Mouse (Mus musculus) embryonic facial prominence, embryonic 12.5 days (tissue): ENCODE measurements at regions not wholly inside any gene's neighbourhood (a gene's known extent, or its start where the extent isn't known, plus 50 kb on each side); places are given as distances from the start of the nearest gene placed in this dataset.
A peak's percentile ranks its signal among the peaks of the same experiment; 100 is the strongest.

Experiments
- ATAC-seq: fragments of 200-750 bp; cut with Nextera tagmentation; 2 replicates; pipeline ENCODE4 v1.8.0; 2017; ENCODE audit not compliant: insufficient number of reproducible peaks, insufficient read depth, low FRiP score, low TSS enrichment
- H3K27ac ChIP-seq: fragments of 300-500 bp; sonication (generic); 2 replicates; pipeline ENCODE4 v1.5.1; 2016; ENCODE audit warnings: mild to moderate bottlenecking
- H3K27me3 ChIP-seq: fragments of 300-500 bp; sonication (generic); 2 replicates; pipeline ENCODE4 v1.6.1; 2016; ENCODE audit warnings: mild to moderate bottlenecking, moderate library complexity
- H3K36me3 ChIP-seq: fragments of 300-500 bp; sonication (generic); 2 replicates; pipeline ENCODE4 v1.6.1; 2016; ENCODE audit warnings: mild to moderate bottlenecking
- H3K4me1 ChIP-seq: fragments of 300-500 bp; sonication (generic); 2 replicates; pipeline ENCODE4 v1.6.1; 2016
- H3K4me2 ChIP-seq: fragments of 300-500 bp; sonication (generic); replicated peaks from 2 replicates; pipeline ENCODE4 v1.6.1; 2016; ENCODE audit warnings: mild to moderate bottlenecking, moderate library complexity
- H3K4me3 ChIP-seq: fragments of 300-500 bp; sonication (generic); 2 replicates; pipeline ENCODE4 v1.5.1; 2016; ENCODE audit warnings: mild to moderate bottlenecking
- H3K9ac ChIP-seq: fragments of 300-500 bp; sonication (generic); 2 replicates; pipeline ENCODE4 v1.6.1; 2016; ENCODE audit warnings: mild to moderate bottlenecking, moderate library complexity
- H3K9me3 ChIP-seq: fragments of 300-500 bp; sonication (generic); 2 replicates; pipeline ENCODE4 v1.6.1; 2016; ENCODE audit warnings: mild to moderate bottlenecking, moderate library complexity
- WGBS: fragments of 180-500 bp; shearing (Covaris S2); methylation state at CpG from one replicate; pipeline ENCODE4 v1.1.7; 2016; 5-methylcytosine and 5-hydroxymethylcytosine counted together

DNA sequence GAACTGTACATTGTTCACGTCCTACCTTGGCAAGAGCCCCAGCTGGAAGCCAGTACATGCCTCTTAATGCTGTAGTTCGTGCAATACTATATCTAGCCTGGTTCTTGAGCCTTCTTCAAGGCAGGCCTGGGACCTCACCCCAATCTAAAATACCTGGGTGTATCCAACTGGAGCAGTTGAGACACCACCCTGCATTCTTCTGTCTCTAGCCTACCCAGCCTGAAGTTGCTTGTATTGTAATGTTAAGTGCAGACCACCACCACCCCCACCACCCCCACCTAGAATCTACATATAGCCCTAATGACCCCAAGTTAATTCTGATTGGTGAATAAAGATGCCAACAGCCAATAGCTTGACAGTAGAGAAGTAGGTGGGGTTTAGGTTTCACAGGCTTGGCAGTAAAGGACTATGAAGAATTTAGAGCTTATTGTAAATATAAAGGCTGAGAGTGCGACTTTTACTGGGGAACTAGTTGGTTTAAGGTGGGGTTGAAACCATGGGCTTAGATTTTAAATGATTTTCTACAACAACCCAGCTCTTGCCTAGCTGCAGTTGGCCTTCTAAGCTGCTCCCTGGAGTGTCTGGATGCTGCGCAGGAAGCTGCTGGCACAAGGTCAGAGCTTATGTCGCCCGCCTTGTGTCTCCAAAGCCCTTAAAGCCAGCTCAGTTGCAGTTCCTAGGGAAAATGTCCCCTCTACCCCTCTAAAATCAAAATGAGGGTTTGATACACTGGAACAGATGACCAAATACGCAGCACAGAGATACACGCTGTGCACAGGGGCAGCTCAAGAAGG, 109.2 kb downstream of the Tmem17 start:
- no peak for ATAC-seq
- 60% methylated on average over 8 of the region's 8 CpGs for WGBS
- no peaks in the 10 kb centered on the region; the same call in 1 of the 2 replicates for H3K4me1 ChIP-seq

DNA sequence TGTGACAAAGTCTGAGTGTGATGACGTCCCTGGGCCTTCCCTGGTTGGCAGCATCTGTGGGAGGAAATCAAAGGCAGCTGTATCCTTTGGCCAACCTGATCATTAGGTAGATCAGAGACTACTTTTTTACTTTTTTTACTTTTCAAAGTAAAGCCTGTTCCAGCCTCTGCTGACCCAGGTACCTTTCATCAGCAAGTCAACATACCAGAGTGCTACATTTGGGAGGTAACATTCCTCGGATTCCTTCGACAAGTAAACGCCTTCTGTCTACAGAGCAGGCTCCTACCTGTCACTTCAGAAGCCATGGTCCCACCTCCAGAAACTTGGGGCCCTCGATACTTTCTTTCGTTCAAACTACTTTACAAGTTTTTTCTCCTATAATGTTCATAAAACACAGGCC, 110.0 kb downstream of the Tmem17 start:
- Histone ChIP-seq H3K4me3 (no peak overlapping the region), H3K4me2 (no peak overlapping the region), H3K27ac (peak overlapping the region; percentile 63; the same call in 1 of the 2 replicates), H3K9me3 (no peaks in the 10 kb centered on the region), H3K27me3 (no peaks in the 10 kb centered on the region), H3K4me1 (no peaks in the 10 kb centered on the region; the same call in 1 of the 2 replicates), H3K9ac (no peak overlapping the region), H3K36me3 (no peaks in the 10 kb centered on the region)
- WGBS, result 49% methylated on average over 6 of the region's 6 CpGs
- ATAC-seq, result no peak

More for the DNA sequence above, 109.2 kb downstream of the Tmem17 start:
- Histone ChIP-seq H3K27ac (peak overlapping the region; percentile 63), H3K9ac (no peak overlapping the region), H3K4me3 (no peak overlapping the region), H3K36me3 (no peaks in the 10 kb centered on the region), H3K27me3 (no peaks in the 10 kb centered on the region), H3K4me2 (no peak overlapping the region), H3K9me3 (no peaks in the 10 kb centered on the region)

DNA sequence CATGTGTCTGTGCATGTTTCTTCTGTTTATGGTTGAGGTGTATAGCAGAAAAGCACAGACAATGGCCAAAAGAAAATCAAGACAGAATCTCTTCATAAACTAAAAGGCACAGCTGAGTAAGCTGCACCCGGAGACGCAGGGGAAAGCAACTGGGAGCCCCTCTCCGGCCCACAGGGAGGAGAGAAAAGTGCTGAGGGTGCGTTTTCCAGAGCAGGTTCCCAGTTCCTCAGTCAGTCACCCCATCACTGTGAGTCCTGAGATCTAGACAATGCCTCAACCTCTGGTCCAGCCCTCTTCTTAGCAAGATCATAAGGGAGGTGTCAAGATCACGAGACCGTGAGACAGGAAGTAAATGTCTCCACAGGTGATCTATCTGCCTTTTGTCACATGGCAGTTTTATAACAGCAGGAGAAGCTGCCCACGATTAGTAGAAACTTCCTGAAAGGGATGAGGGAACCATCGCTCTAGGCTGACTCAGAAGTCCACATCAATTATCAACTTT, 110.7 kb downstream of the Tmem17 start:
- 0 out of 2 replicates have a peak overlapping the region, but pooled peaks have one; percentile 20 for H3K27ac ChIP-seq
- 74% methylated on average over 8 of the region's 8 CpGs for WGBS

DNA sequence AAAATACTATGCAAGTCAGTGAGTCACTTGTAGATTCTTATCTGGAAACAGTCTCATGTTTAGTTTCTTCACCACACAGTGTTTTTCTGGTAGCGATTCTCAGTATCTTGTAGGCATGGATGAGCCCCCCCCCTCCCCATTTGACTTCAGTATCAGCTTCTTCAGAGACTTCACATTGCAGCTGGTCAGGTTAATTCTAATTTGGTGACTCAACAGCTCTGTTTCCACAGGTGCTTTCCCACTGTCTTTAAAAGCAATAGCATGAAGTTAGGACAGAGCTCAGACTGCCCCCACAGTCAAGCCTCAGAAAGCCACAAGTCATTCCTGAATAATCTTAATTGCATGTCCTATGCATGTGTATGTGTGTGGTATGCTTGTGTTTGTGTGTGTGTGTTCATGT, 114.5 kb downstream of the Tmem17 start:
- H3K36me3 ChIP-seq, result no peaks in the 10 kb centered on the region
- WGBS, result 82% methylated on average over 1 of the region's 1 CpGs
- H3K9me3 ChIP-seq, result no peaks in the 10 kb centered on the region
- H3K4me2 ChIP-seq, result no peak overlapping the region
- no peaks in the 10 kb centered on the region; the same call in 1 of the 2 replicates for H3K4me1 ChIP-seq
- no peak overlapping the region for H3K27ac ChIP-seq
- H3K4me3 ChIP-seq, result no peak overlapping the region
- H3K9ac ChIP-seq, result no peak overlapping the region
- no peaks in the 10 kb centered on the region for H3K27me3 ChIP-seq
- ATAC-seq, result no peak

More for the DNA sequence above, 110.7 kb downstream of the Tmem17 start:
- Histone ChIP-seq H3K36me3 (no peaks in the 10 kb centered on the region), H3K4me3 (no peak overlapping the region), H3K4me1 (no peaks in the 10 kb centered on the region; the same call in 1 of the 2 replicates), H3K4me2 (no peak overlapping the region), H3K9ac (no peak overlapping the region), H3K9me3 (no peaks in the 10 kb centered on the region), H3K27me3 (no peaks in the 10 kb centered on the region)
- ATAC-seq, result no peak

DNA sequence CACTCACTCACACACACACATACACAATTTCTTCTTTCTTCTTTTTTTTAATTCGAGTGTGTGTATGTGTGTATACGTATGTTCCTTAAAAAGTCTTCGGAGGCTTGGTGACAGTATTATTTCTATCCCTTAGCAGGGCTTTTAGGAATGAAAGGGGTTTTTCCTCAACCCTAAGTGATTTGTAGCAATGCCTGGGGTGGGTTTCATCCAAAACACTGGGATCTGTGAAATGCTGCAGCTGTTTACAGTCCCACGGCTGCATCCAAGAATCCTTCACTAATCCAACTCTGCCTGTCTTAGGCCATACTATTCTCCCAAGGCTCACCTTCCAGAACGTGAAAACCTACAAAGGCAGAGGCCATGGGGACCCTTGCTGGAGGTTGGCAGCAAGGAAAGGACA, 116.6 kb downstream of the Tmem17 start:
- WGBS, result 89% methylated on average over 5 of the region's 5 CpGs
- ATAC-seq, result no peak
- no peaks in the 10 kb centered on the region for H3K36me3 ChIP-seq
- no peak overlapping the region for H3K4me2 ChIP-seq
- no peak overlapping the region for H3K9ac ChIP-seq
- no peaks in the 10 kb centered on the region for H3K4me1 ChIP-seq
- H3K27ac ChIP-seq, result no peak overlapping the region
- H3K9me3 ChIP-seq, result no peaks in the 10 kb centered on the region
- H3K4me3 ChIP-seq, result no peak overlapping the region
- H3K27me3 ChIP-seq, result no peaks in the 10 kb centered on the region

DNA sequence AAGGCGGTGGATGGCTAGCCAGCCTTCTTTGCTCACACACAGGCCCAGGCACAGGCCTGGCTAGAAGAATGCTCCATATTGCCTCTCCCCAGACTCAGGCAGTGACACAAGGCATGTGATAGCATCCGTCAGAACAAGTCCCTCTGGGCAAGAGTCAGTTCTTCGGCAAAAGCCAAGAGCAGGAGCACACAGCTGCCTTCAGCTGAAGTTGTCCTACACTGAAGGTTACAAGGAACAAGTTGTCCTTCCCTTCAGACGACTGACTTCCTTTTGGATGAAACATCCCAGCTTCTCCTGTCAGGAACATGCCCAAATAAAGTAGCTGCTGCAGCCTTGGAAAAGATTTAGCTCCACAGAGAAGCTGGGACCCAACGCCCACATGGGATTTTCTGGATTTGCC, 117.1 kb downstream of the Tmem17 start:
- Histone ChIP-seq H3K36me3 (no peaks in the 10 kb centered on the region), H3K4me2 (peak overlapping the region; percentile 46; the same call in 1 of the 2 replicates), H3K27me3 (no peaks in the 10 kb centered on the region), H3K9ac (no peak overlapping the region), H3K9me3 (no peaks in the 10 kb centered on the region), H3K4me3 (no peak overlapping the region; the same call in 1 of the 2 replicates), H3K27ac (0 out of 2 replicates have a peak overlapping the region, but pooled peaks have one; percentile 74), H3K4me1 (no peaks in the 10 kb centered on the region)
- WGBS, result 70% methylated on average over 5 of the region's 5 CpGs
- no peak for ATAC-seq

DNA sequence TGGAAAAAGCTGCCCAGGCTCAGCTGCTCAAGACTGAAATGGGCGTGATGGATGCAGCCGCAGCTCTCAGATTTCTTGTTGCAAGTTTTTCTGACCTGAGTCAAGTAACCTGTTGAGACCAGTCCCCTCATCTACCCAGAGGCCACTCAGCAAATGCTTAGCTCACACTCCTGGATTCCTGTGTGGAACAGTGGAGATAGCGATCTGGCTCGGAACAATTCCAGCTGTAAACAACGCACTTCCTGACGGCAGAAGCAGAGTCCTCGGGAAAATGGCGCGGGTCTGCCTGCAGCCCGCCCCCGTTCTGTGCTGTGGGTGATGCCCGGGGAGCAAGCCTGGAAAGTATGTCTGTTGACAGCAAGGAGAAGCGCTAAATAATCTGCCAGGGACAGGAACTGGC, 117.7 kb downstream of the Tmem17 start:
- H3K27ac ChIP-seq, result peak overlapping the region; percentile 74
- H3K9ac ChIP-seq, result peak overlapping the region; percentile 24; the same call in 1 of the 2 replicates

DNA sequence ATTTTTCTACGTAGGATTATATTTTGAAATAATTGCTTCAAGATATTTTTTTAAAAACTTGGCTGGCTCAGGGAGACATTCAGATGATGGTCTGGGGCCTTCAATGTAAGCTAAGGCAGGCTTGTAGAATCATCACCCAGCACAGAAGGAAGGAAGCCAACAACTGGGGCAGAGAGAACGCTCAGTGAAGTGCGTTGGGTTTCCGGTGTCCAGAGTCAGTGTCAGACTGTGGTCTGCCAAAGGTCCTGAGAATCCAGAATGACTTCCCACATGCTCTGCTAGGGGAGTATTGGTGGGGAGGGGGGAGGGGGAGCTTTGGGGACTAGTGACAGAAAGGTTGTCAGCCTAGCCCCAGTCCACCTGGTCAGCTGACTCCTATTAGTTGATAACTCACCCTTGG, 118.1 kb downstream of the Tmem17 start:
- Histone ChIP-seq H3K36me3 (no peaks in the 10 kb centered on the region), H3K9ac (peak overlapping the region; percentile 24; the same call in 1 of the 2 replicates), H3K9me3 (no peaks in the 10 kb centered on the region), H3K27me3 (no peaks in the 10 kb centered on the region), H3K4me2 (peak overlapping the region; percentile 46), H3K4me3 (peak overlapping the region; percentile 22; the same call in 1 of the 2 replicates), H3K4me1 (no peaks in the 10 kb centered on the region), H3K27ac (peak overlapping the region; percentile 74; the same call in 1 of the 2 replicates)
- no peak for ATAC-seq
- WGBS, result 61% methylated on average over 4 of the region's 4 CpGs

More for the DNA sequence above, 117.7 kb downstream of the Tmem17 start:
- H3K4me2 ChIP-seq, result peak overlapping the region; percentile 46
- WGBS, result 14% methylated on average over 13 of the region's 13 CpGs
- H3K36me3 ChIP-seq, result no peaks in the 10 kb centered on the region
- ATAC-seq, result no peak
- H3K4me1 ChIP-seq, result no peaks in the 10 kb centered on the region
- H3K4me3 ChIP-seq, result peak overlapping the region; percentile 22
- H3K27me3 ChIP-seq, result no peaks in the 10 kb centered on the region
- no peaks in the 10 kb centered on the region for H3K9me3 ChIP-seq

DNA sequence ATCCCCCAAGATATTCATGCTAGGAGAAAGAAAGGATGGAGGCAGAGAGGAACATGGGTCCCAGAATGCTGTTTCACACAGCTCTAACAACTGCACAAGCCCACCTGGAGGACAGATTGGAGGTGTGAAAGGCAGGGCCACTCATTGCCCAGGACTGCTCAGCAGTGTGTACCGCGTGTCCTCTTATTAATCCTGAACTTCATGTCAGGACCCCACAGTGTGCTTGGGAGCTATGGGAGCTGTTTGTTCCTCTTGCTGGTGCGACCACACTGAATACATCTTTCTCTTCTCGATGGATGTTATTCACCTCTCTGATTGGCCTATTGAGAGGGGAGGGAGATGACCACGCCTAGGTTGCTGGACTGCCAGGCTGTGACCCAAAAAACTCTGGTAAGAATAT, 119.1 kb downstream of the Tmem17 start:
- H3K27me3 ChIP-seq, result no peaks in the 10 kb centered on the region
- WGBS, result 83% methylated on average over 5 of the region's 5 CpGs
- H3K4me3 ChIP-seq, result no peak overlapping the region
- no peaks in the 10 kb centered on the region for H3K9me3 ChIP-seq
- no peaks in the 10 kb centered on the region for H3K4me1 ChIP-seq
- no peak overlapping the region for H3K4me2 ChIP-seq
- ATAC-seq, result no peak
- H3K27ac ChIP-seq, result no peak overlapping the region
- H3K36me3 ChIP-seq, result no peaks in the 10 kb centered on the region
- no peak overlapping the region for H3K9ac ChIP-seq

DNA sequence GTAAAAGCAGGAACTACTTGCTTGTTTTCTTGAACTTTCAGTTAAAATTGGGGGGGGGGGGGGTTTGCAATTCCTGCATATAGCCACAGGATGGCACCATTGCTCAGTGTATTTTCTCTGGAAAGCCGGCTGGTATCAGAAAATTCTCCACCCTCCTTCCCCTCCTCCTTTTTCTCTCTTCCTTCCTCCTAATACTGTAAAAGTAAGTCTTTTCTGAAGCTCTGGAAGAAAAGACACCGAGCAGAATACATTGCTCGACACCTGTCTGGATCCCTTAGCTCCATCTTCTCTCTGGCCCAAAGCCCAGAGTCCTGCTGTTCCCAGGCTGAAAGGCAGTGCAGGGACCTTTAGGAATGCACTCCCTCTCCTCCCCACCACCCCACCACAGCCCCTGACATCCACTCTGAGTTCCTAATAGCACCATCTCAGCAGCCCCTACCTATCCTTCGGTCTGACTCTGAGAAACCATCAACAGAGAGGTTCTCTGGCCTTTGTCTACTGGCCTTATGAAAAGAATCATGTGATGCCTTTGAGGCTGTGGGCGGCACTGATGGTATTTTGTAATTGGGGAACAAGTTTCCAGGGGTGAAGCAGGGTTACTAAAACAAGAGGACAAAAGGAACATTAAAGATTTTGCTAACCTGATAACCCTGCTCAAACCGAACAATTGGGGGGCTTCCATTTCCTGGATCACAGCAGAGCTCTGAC, 119.9 kb downstream of the Tmem17 start:
- H3K27ac ChIP-seq, result no peak overlapping the region
- H3K36me3 ChIP-seq, result no peaks in the 10 kb centered on the region
- no peaks in the 10 kb centered on the region for H3K27me3 ChIP-seq
- no peaks in the 10 kb centered on the region for H3K4me1 ChIP-seq
- no peaks in the 10 kb centered on the region for H3K9me3 ChIP-seq
- WGBS, result 14% methylated on average over 6 of the region's 6 CpGs
- H3K4me3 ChIP-seq, result no peak overlapping the region
- no peak for ATAC-seq
- H3K9ac ChIP-seq, result no peak overlapping the region
- 0 out of 2 replicates have a peak overlapping the region, but pooled peaks have one; percentile 22 for H3K4me2 ChIP-seq

DNA sequence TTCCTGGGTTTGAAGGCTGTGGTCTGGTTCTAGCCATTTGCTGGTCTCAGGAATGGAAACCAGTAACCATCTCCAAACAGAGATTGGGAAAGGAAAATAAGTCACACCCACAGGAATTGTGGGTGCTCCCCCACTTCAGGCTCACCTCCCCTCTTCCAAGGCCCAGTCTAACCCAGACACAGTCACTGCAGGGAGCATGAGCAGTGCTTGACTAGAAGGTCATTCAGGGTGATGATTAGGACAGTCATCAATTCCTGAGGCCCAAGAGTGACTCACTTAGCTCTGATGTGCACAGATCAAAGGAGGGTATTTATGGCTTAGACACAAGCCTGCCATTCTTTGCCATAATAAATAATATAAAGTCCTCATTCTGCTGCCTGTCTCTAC, 120.4 kb downstream of the Tmem17 start:
- Histone ChIP-seq H3K4me2 (no peak overlapping the region), H3K27ac (no peak overlapping the region), H3K4me3 (no peak overlapping the region), H3K4me1 (no peaks in the 10 kb centered on the region), H3K9me3 (no peaks in the 10 kb centered on the region), H3K27me3 (no peaks in the 10 kb centered on the region), H3K9ac (no peak overlapping the region), H3K36me3 (no peaks in the 10 kb centered on the region)
- ATAC-seq, result no peak
